Mouse (Mus musculus) limb, embryonic 15.5 days (tissue): ENCODE data around the gene Tlk2. TPM values are rescaled to one million over a fixed set of nuclear protein-coding genes. Genes with fewer than 3 reads are reported as not detected.

Experiments
- ATAC-seq: fragments of 200-750 bp; cut with Nextera tagmentation; 2 replicates; pipeline ENCODE4 v1.8.0; 2017; ENCODE audit warnings: low read depth, moderate TSS enrichment; ENCODE audit not compliant: insufficient number of reproducible peaks, low FRiP score, low TSS enrichment
- H3K27ac ChIP-seq: fragments of 300-500 bp; sonication (generic); 2 replicates; pipeline ENCODE4 v1.5.1; 2015; ENCODE audit warnings: moderate library complexity, mild to moderate bottlenecking, inconsistent platforms
- H3K27me3 ChIP-seq: fragments of 300-500 bp; sonication (generic); 2 replicates; pipeline ENCODE4 v1.6.1; 2015; ENCODE audit warnings: inconsistent platforms
- H3K36me3 ChIP-seq: fragments of 300-500 bp; sonication (generic); 2 replicates; pipeline ENCODE4 v1.6.1; 2015; ENCODE audit warnings: inconsistent platforms
- H3K4me1 ChIP-seq: fragments of 300-500 bp; sonication (generic); 2 replicates; pipeline ENCODE4 v1.6.1; 2015; ENCODE audit warnings: inconsistent platforms
- H3K4me2 ChIP-seq: fragments of 300-500 bp; sonication (generic); 2 replicates; pipeline ENCODE4 v1.6.1; 2015; ENCODE audit warnings: mild to moderate bottlenecking, inconsistent platforms
- H3K4me3 ChIP-seq: fragments of 300-500 bp; sonication (generic); 2 replicates; pipeline ENCODE4 v1.5.1; 2015; ENCODE audit warnings: mild to moderate bottlenecking, inconsistent platforms
- H3K9ac ChIP-seq: fragments of 300-500 bp; sonication (generic); 2 replicates; pipeline ENCODE4 v1.6.1; 2015; ENCODE audit warnings: inconsistent platforms
- H3K9me3 ChIP-seq: fragments of 300-500 bp; sonication (generic); 2 replicates; pipeline ENCODE4 v1.6.1; 2016; ENCODE audit warnings: inconsistent platforms
- WGBS: fragments of 180-500 bp; shearing (Covaris S2); methylation state at CpG from one replicate; pipeline ENCODE4 v1.1.7; 2015; 5-methylcytosine and 5-hydroxymethylcytosine counted together
- polyA plus RNA-seq: library from polyadenylated mRNA; unstranded; fragments of >200 nt; fragmentation: Nextera tagmentation; extraction: Ambion mirVana; gene quantifications from 2 replicates; pipeline ENCODE4 v1.2.1, GENCODE M21; 2015

The Tlk2 gene
- polyA plus RNA-seq, 1 experiment from 2014 or later = 16.3 TPM

DNA sequence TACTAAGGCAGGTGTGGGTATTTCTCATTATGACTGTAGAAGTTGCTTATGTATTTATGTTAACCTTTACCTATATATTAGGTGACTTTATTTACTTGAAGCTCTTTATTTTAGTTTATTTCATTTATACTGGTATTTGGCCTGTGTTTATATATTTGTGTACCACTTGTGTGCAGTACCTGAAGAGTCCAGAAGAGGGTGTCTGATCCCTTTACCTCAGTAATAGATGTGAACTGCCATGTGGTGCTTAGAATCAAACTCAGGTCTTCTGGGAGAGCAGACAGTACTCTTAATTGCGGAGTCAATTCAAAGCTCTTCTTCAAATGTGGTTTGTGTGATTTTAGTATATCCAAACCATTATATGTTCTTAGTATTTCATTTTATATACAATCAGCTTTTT is 35.6 kb downstream of the Tlk2 start:
- no peak overlapping the region for H3K9ac ChIP-seq
- 100% methylated on average over 1 of the region's 1 CpGs for WGBS

GRCm38 (mm10) chr11:105217771-105218170 is 39.2 kb downstream of the Tlk2 start:
- no peaks in the 10 kb centered on the region for H3K27me3 ChIP-seq
- H3K27ac ChIP-seq = no peak overlapping the region
- peaks cover 14% of the 10 kb centered on the region for H3K36me3 ChIP-seq
- H3K4me3 ChIP-seq = no peak overlapping the region
- H3K9me3 ChIP-seq = no peaks in the 10 kb centered on the region
- ATAC-seq = no peak
- no peak overlapping the region for H3K9ac ChIP-seq
- WGBS = 64% methylated on average over 2 of the region's 2 CpGs
- H3K4me1 ChIP-seq = no peaks in the 10 kb centered on the region
- H3K4me2 ChIP-seq = no peak overlapping the region

More for the DNA sequence above, 35.6 kb downstream of the Tlk2 start:
- H3K4me2 ChIP-seq = no peak overlapping the region
- no peaks in the 10 kb centered on the region for H3K4me1 ChIP-seq
- H3K4me3 ChIP-seq = no peak overlapping the region
- H3K27me3 ChIP-seq = no peaks in the 10 kb centered on the region
- H3K27ac ChIP-seq = no peak overlapping the region
- H3K9me3 ChIP-seq = no peaks in the 10 kb centered on the region
- H3K36me3 ChIP-seq = peaks cover 18% of the 10 kb centered on the region
- no peak for ATAC-seq

DNA sequence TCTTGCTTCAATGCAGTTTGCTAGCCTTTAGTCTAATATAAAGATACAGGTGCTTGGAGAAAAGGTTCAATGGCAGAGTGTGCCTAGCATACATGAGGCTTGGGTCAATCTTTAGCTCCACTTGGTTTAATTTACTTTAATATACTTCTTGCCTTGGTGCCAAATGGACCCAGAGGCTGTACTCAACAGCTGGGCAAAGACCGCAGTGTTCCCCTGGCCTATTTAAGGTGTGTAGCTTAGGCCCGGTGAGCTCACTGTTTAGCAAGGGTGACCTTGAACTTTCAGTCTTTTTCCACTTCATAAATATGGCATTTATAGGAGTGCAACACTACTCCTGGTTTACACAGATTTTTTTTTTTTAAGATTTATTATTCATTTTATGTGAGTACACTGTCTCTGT is 55.9 kb downstream of the Tlk2 start:
- H3K9me3 ChIP-seq = no peaks in the 10 kb centered on the region
- 78% methylated on average over 2 of the region's 2 CpGs for WGBS
- no peak overlapping the region for H3K27ac ChIP-seq
- no peaks in the 10 kb centered on the region for H3K4me1 ChIP-seq
- no peak overlapping the region for H3K9ac ChIP-seq
- ATAC-seq = no peak
- no peaks in the 10 kb centered on the region for H3K27me3 ChIP-seq
- no peak overlapping the region for H3K4me2 ChIP-seq
- 0 out of 2 replicates have a peak, but pooled peaks cover 9% of the 10 kb centered on the region for H3K36me3 ChIP-seq
- no peak overlapping the region for H3K4me3 ChIP-seq

- Histone ChIP-seq H3K4me2 (no peak overlapping the region), H3K36me3 (peaks cover 34% of the 10 kb centered on the region)
- no peak for ATAC-seq
Observed at GRCm38 (mm10) chr11:105240991-105241390, 62.4 kb downstream of the Tlk2 start.

GRCm38 (mm10) chr11:105246369-105246768 is 67.8 kb downstream of the Tlk2 start:
- no peak overlapping the region for H3K4me2 ChIP-seq
- no peak overlapping the region for H3K27ac ChIP-seq

More at GRCm38 (mm10) chr11:105240991-105241390, 62.4 kb downstream of the Tlk2 start:
- H3K4me1 ChIP-seq = no peaks in the 10 kb centered on the region
- no peak overlapping the region for H3K27ac ChIP-seq
- no peak overlapping the region for H3K4me3 ChIP-seq
- H3K27me3 ChIP-seq = no peaks in the 10 kb centered on the region
- no peak overlapping the region for H3K9ac ChIP-seq
- H3K9me3 ChIP-seq = no peaks in the 10 kb centered on the region

GRCm38 (mm10) chr11:105246785-105247184 is 68.2 kb downstream of the Tlk2 start:
- Histone ChIP-seq H3K4me2 (no peak overlapping the region), H3K27me3 (no peaks in the 10 kb centered on the region), H3K36me3 (peaks cover 62% of the 10 kb centered on the region), H3K4me3 (no peak overlapping the region), H3K9me3 (no peaks in the 10 kb centered on the region), H3K27ac (no peak overlapping the region), H3K4me1 (no peaks in the 10 kb centered on the region), H3K9ac (no peak overlapping the region)
- 92% methylated on average over 6 of the region's 6 CpGs for WGBS
- ATAC-seq = no peak

More at GRCm38 (mm10) chr11:105246369-105246768, 67.8 kb downstream of the Tlk2 start:
- Histone ChIP-seq H3K4me3 (no peak overlapping the region), H3K27me3 (no peaks in the 10 kb centered on the region), H3K9me3 (no peaks in the 10 kb centered on the region), H3K9ac (no peak overlapping the region), H3K4me1 (no peaks in the 10 kb centered on the region), H3K36me3 (peaks cover 62% of the 10 kb centered on the region)
- 92% methylated on average over 1 of the region's 1 CpGs for WGBS
- no peak for ATAC-seq

GRCm38 (mm10) chr11:105247321-105247720 is 68.7 kb downstream of the Tlk2 start:
- Histone ChIP-seq H3K4me3 (no peak overlapping the region), H3K4me2 (no peak overlapping the region), H3K36me3 (peaks cover 57% of the 10 kb centered on the region), H3K9me3 (no peaks in the 10 kb centered on the region), H3K4me1 (no peaks in the 10 kb centered on the region), H3K27ac (no peak overlapping the region), H3K9ac (no peak overlapping the region), H3K27me3 (no peaks in the 10 kb centered on the region)
- 89% methylated on average over 5 of the region's 5 CpGs for WGBS
- ATAC-seq = no peak

DNA sequence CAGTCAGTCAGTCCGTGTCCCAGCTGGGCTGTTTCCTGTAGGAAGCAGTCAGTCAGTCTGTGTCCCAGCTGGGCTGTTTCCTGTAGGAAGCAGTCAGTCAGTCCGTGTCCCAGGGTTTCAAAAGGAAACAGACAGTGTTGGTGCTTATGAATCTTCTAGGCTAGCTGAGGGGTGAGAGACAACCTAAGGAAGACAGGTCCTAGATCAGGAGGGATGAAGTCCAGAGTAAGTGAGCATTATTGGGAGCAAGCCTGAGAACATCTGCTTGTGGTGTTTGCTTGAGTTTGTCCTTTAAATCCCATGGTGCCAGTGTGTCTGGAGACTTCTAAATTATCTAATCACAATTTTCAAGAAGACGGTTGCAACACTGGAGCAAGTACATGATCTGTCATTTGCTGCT is 81.1 kb downstream of the Tlk2 start:
- Histone ChIP-seq H3K27me3 (no peaks in the 10 kb centered on the region), H3K9me3 (no peaks in the 10 kb centered on the region), H3K4me2 (no peak overlapping the region), H3K36me3 (peaks cover 47% of the 10 kb centered on the region), H3K4me1 (0 out of 2 replicates have a peak, but pooled peaks cover 2% of the 10 kb centered on the region), H3K4me3 (no peak overlapping the region), H3K9ac (no peak overlapping the region), H3K27ac (no peak overlapping the region)
- WGBS = 56% methylated on average over 3 of the region's 3 CpGs
- ATAC-seq = no peak

DNA sequence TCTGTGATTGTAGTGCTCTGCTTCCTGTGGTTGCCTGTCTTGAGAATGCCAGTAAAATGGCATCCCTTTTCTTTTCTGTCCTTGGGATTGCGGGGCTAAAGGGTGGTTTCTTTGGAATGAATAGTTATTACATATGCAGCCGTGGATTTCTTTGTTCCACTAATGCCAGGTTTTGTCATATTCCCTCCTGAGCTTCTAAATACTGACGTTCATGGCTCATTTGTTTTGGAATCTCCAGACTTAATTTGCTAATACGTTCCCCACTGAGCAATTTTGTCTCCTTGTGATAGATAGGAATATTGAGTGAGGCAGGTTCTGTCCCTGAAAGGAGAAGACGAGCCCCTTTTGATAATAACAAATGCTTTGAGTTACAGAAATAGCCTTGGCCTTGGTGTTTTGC is 82.5 kb downstream of the Tlk2 start:
- no peak overlapping the region for H3K4me2 ChIP-seq
- no peaks in the 10 kb centered on the region for H3K27me3 ChIP-seq
- H3K9me3 ChIP-seq = no peaks in the 10 kb centered on the region
- H3K36me3 ChIP-seq = peaks cover 40% of the 10 kb centered on the region
- 62% methylated on average over 5 of the region's 5 CpGs for WGBS
- H3K4me3 ChIP-seq = no peak overlapping the region
- H3K9ac ChIP-seq = no peak overlapping the region
- 0 out of 2 replicates have a peak, but pooled peaks cover 2% of the 10 kb centered on the region for H3K4me1 ChIP-seq
- ATAC-seq = no peak
- peak overlapping the region; percentile 43; the same call in 1 of the 2 replicates for H3K27ac ChIP-seq

- Histone ChIP-seq H3K9me3 (no peaks in the 10 kb centered on the region), H3K4me3 (no peak overlapping the region), H3K4me2 (no peak overlapping the region), H3K27ac (0 out of 2 replicates have a peak overlapping the region, but pooled peaks have one; percentile 43), H3K4me1 (0 out of 2 replicates have a peak, but pooled peaks cover 2% of the 10 kb centered on the region), H3K9ac (no peak overlapping the region), H3K27me3 (no peaks in the 10 kb centered on the region), H3K36me3 (peaks cover 37% of the 10 kb centered on the region)
- no peak for ATAC-seq
- WGBS = 29% methylated on average over 4 of the region's 4 CpGs
Observed at GRCm38 (mm10) chr11:105261601-105262351, 83.2 kb downstream of the Tlk2 start.

DNA sequence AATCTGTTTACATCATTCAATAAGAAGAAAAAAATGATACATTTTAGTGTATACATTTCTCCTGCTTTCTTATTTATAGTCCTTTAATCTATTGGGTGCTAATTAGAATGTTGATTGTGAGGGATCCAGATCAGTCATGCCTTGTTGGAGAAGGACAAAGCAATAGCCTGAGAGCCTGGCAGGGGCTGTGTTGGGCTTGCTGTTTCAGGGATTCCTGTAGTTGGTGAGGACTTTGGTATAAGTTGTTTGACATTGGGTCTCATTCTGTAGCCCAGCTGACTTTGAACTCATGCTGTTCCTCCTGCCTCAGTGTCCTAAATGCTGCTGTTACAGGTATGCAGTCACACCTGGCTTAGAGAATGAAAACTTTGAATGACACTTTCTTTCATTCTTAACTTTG is 85.9 kb downstream of the Tlk2 start:
- H3K27me3 ChIP-seq = no peaks in the 10 kb centered on the region
- no peak for ATAC-seq
- H3K4me1 ChIP-seq = 0 out of 2 replicates have a peak, but pooled peaks cover 2% of the 10 kb centered on the region
- no peak overlapping the region for H3K4me3 ChIP-seq
- H3K9ac ChIP-seq = no peak overlapping the region
- H3K9me3 ChIP-seq = no peaks in the 10 kb centered on the region
- peaks cover 44% of the 10 kb centered on the region for H3K36me3 ChIP-seq
- no peak overlapping the region for H3K4me2 ChIP-seq
- H3K27ac ChIP-seq = no peak overlapping the region

- 71% methylated on average over 3 of the region's 3 CpGs for WGBS
- Histone ChIP-seq H3K4me1 (0 out of 2 replicates have a peak, but pooled peaks cover 2% of the 10 kb centered on the region), H3K27ac (no peak overlapping the region), H3K36me3 (peaks cover 44% of the 10 kb centered on the region), H3K27me3 (no peaks in the 10 kb centered on the region), H3K9ac (no peak overlapping the region), H3K4me3 (no peak overlapping the region), H3K4me2 (no peak overlapping the region), H3K9me3 (no peaks in the 10 kb centered on the region)
- no peak for ATAC-seq
Observed at GRCm38 (mm10) chr11:105264988-105265387, 86.4 kb downstream of the Tlk2 start.
